Mouse (Mus musculus) heart, embryonic 14.5 days (tissue): Measurements from ENCODE around the gene Pde2a. TPM values are rescaled to one million over a fixed set of nuclear protein-coding genes. Genes with fewer than 3 reads are reported as not detected.

Experiments
- ATAC-seq: fragments of 200-750 bp; cut with Nextera tagmentation; 2 replicates; pipeline ENCODE4 v1.8.0; 2017; ENCODE audit warnings: low read depth, moderate TSS enrichment; ENCODE audit not compliant: insufficient number of reproducible peaks, insufficient read depth, low FRiP score
- H3K27ac ChIP-seq, 2 experiments: fragments of 200-500 bp in 1 of 2; fragments of 300-500 bp in 1 of 2; sonication (generic) in 1 of 2; replicated peaks in 1 of 2; 2 replicates each; pipeline ENCODE4 v1.5.1; 2012 to 2014; ENCODE audit warnings: low read depth in 2 of 2, low read length in 2 of 2, control low read depth in 1 of 2, mild to moderate bottlenecking in 1 of 2, mixed read lengths in 1 of 2; ENCODE audit not compliant: control insufficient read depth in 1 of 2, insufficient read depth in 1 of 2
- H3K27me3 ChIP-seq: fragments of 300-500 bp; sonication (generic); 2 replicates; pipeline ENCODE4 v1.6.1; 2014; ENCODE audit warnings: mild to moderate bottlenecking, low read length, control low read depth; ENCODE audit not compliant: control insufficient read depth, insufficient read depth
- H3K36me3 ChIP-seq: fragments of 300-500 bp; sonication (generic); 2 replicates; pipeline ENCODE4 v1.6.1; 2014; ENCODE audit warnings: mild to moderate bottlenecking, control low read depth, low read length, mixed read lengths; ENCODE audit not compliant: control insufficient read depth, insufficient read depth
- H3K4me1 ChIP-seq, 2 experiments: fragments of 200-500 bp in 1 of 2; fragments of 300-500 bp in 1 of 2; sonication (generic) in 1 of 2; 2 replicates each; pipeline ENCODE4 v1.6.1; 2012 to 2014; ENCODE audit warnings: low read length in 2 of 2, control low read depth in 1 of 2, mixed read lengths in 1 of 2; ENCODE audit not compliant: control insufficient read depth in 2 of 2, insufficient read depth in 2 of 2
- H3K4me2 ChIP-seq: fragments of 300-500 bp; sonication (generic); 2 replicates; pipeline ENCODE4 v1.6.1; 2014; ENCODE audit warnings: mild to moderate bottlenecking, low read length
- H3K4me3 ChIP-seq, 2 experiments: fragments of 200-500 bp in 1 of 2; fragments of 300-500 bp in 1 of 2; sonication (generic) in 1 of 2; 2 replicates each; pipeline ENCODE4 v1.5.1; 2012 to 2014; ENCODE audit warnings: low read length in 2 of 2, mild to moderate bottlenecking in 2 of 2, control low read depth in 1 of 2, low read depth in 1 of 2, moderate library complexity in 1 of 2; ENCODE audit not compliant: control insufficient read depth in 1 of 2, insufficient read depth in 1 of 2
- H3K9ac ChIP-seq: fragments of 300-500 bp; sonication (generic); 2 replicates; pipeline ENCODE4 v1.6.1; 2014; ENCODE audit warnings: mild to moderate bottlenecking, low read length
- H3K9me3 ChIP-seq: fragments of 300-500 bp; sonication (generic); 2 replicates; pipeline ENCODE4 v1.6.1; 2016; ENCODE audit warnings: low read length, control low read depth; ENCODE audit not compliant: control insufficient read depth
- WGBS: fragments of 180-500 bp; shearing (Covaris S2); extraction: QIAGEN DNeasy Blood & Tissue Kit; methylation state at CpG from one replicate; pipeline ENCODE4 v1.1.7; 2014; 5-methylcytosine and 5-hydroxymethylcytosine counted together
- polyA plus RNA-seq: library from polyadenylated mRNA; unstranded; fragments of >200 nt; fragmentation: Nextera tagmentation; extraction: Ambion mirVana; gene quantifications from 2 replicates; pipeline ENCODE4 v1.2.1, GENCODE M21; 2014

Gene Pde2a
- 12.9 and 13.8 TPM in 2 replicates for polyA plus RNA-seq

- WGBS = 23% methylated on average over 6 of the region's 6 CpGs
- Histone ChIP-seq H3K27ac (no peak within 1 kb of the TSS), H3K9ac (no peak within 1 kb of the TSS), H3K27me3 (peaks cover 56% of the 10 kb centered on the region), H3K4me2 (no peak within 1 kb of the TSS), H3K4me1 (no peaks in the 10 kb centered on the region), H3K9me3 (no peaks in the 10 kb centered on the region), H3K4me3 (no peak within 1 kb of the TSS), H3K36me3 (no peaks in the 10 kb centered on the region)
- no peak for ATAC-seq
These were observed at the start of gene Pde2a for GRCm38 (mm10) chr7:101421529-101421928. TSS of gene Pde2a (plus strand) at chr7:101421691.

GRCm38 (mm10) chr7:101373082-101373481, 48.4 kb upstream of the Pde2a start:
- no peak for ATAC-seq

GRCm38 (mm10) chr7:101374155-101374554, 47.3 kb upstream of the Pde2a start:
- no peak overlapping the region for H3K4me3 ChIP-seq
- H3K27me3 ChIP-seq = 0 out of 2 replicates have a peak, but pooled peaks cover 3% of the 10 kb centered on the region
- ATAC-seq = no peak
- no peak overlapping the region for H3K4me2 ChIP-seq
- no peak overlapping the region for H3K9ac ChIP-seq
- H3K4me1 ChIP-seq = peaks cover 11 to 15% of the 10 kb centered on the region in 2 experiments; a peak in 3 of 4 replicates
- H3K36me3 ChIP-seq = no peaks in the 10 kb centered on the region
- no peaks in the 10 kb centered on the region for H3K9me3 ChIP-seq
- no peak overlapping the region for H3K27ac ChIP-seq

More at GRCm38 (mm10) chr7:101373082-101373481, 48.4 kb upstream of the Pde2a start:
- Histone ChIP-seq H3K9me3 (no peaks in the 10 kb centered on the region), H3K4me3 (no peak overlapping the region), H3K4me2 (no peak overlapping the region), H3K27ac (no peak overlapping the region), H3K9ac (no peak overlapping the region), H3K27me3 (0 out of 2 replicates have a peak, but pooled peaks cover 3% of the 10 kb centered on the region), H3K4me1 (peaks cover 6% of the 10 kb centered on the region in 2 experiments; a peak in 3 of 4 replicates), H3K36me3 (no peaks in the 10 kb centered on the region)
- 74% methylated on average over 26 of the region's 26 CpGs for WGBS

- ATAC-seq = no peak
- Histone ChIP-seq H3K27me3 (0 out of 2 replicates have a peak, but pooled peaks cover 3% of the 10 kb centered on the region), H3K9ac (no peak overlapping the region), H3K36me3 (no peaks in the 10 kb centered on the region), H3K4me3 (no peak overlapping the region), H3K4me2 (no peak overlapping the region), H3K9me3 (no peaks in the 10 kb centered on the region), H3K4me1 (peaks cover 12 to 22% of the 10 kb centered on the region in 2 experiments; a peak in 3 of 4 replicates), H3K27ac (no peak overlapping the region)
- WGBS = 75% methylated on average over 10 of the region's 10 CpGs
These were observed 44.7 kb upstream of the Pde2a start for GRCm38 (mm10) chr7:101376701-101377340.

GRCm38 (mm10) chr7:101377741-101378262, 43.7 kb upstream of the Pde2a start:
- Histone ChIP-seq H3K4me3 (peak overlapping the region; percentile 23 to 37), H3K4me1 (peaks cover 12 to 22% of the 10 kb centered on the region in 2 experiments; a peak in 3 of 4 replicates), H3K27me3 (0 out of 2 replicates have a peak, but pooled peaks cover 3% of the 10 kb centered on the region), H3K9ac (peak overlapping the region; percentile 71), H3K36me3 (no peaks in the 10 kb centered on the region), H3K9me3 (no peaks in the 10 kb centered on the region), H3K4me2 (peak overlapping the region; percentile 65), H3K27ac (peak overlapping the region; percentile 72 to 78)
- peak; percentile 66 for ATAC-seq
- WGBS = 22% methylated on average over 7 of the region's 7 CpGs

- no peak for ATAC-seq
- H3K4me3 ChIP-seq = peak overlapping the region; percentile 23 to 29
These were observed 43.2 kb upstream of the Pde2a start for GRCm38 (mm10) chr7:101378285-101378684.

GRCm38 (mm10) chr7:101378796-101379465, 42.6 kb upstream of the Pde2a start:
- Histone ChIP-seq H3K4me1 (peaks cover 12 to 22% of the 10 kb centered on the region in 2 experiments; a peak in 3 of 4 replicates), H3K4me2 (peak overlapping the region; percentile 65), H3K9ac (peak overlapping the region; percentile 71), H3K27me3 (no peaks in the 10 kb centered on the region), H3K36me3 (no peaks in the 10 kb centered on the region), H3K27ac (peak overlapping the region; percentile 14 to 72; a peak in 3 of 4 replicates), H3K9me3 (no peaks in the 10 kb centered on the region), H3K4me3 (peak overlapping the region in 1 of 2 experiments; percentile 23; a peak in 1 of 4 replicates)
- ATAC-seq = no peak
- 62% methylated on average over 5 of the region's 5 CpGs for WGBS

More at GRCm38 (mm10) chr7:101378285-101378684, 43.2 kb upstream of the Pde2a start:
- Histone ChIP-seq H3K9ac (peak overlapping the region; percentile 71), H3K4me1 (peaks cover 12 to 22% of the 10 kb centered on the region in 2 experiments; a peak in 3 of 4 replicates), H3K27ac (peak overlapping the region; percentile 36 to 72; a peak in 3 of 4 replicates), H3K4me2 (peak overlapping the region; percentile 65), H3K36me3 (no peaks in the 10 kb centered on the region), H3K9me3 (no peaks in the 10 kb centered on the region), H3K27me3 (no peaks in the 10 kb centered on the region)
- 66% methylated on average over 3 of the region's 3 CpGs for WGBS
